Comparison of ENCODE assay signal across 16 mouse cellular contexts in genomic region chr4:81097597-81097996, GRCm38 (mm10).
"Had no signal": no experiment of that assay in that cellular context is flagged by ENCODE, and none has a peak within 500 bp of the region (broad histone marks: within the 10 kb centered on the region; RNA-seq: fewer than 3 reads in every experiment).

No protein-coding gene starts in this region.

- ATAC-seq: midbrain, embryonic 15.5 days had no signal

- H3K27ac ChIP-seq: midbrain, embryonic 10.5 days; midbrain, embryonic 12.5 days; midbrain, embryonic 15.5 days; neural tube, embryonic 12.5 days had no signal

- H3K27me3 ChIP-seq: midbrain, embryonic 12.5 days; midbrain, embryonic 15.5 days; neural tube, embryonic 12.5 days had no signal

- H3K36me3 ChIP-seq: midbrain, embryonic 10.5 days; midbrain, embryonic 12.5 days; midbrain, embryonic 15.5 days; neural tube, embryonic 12.5 days had no signal

- H3K4me2 ChIP-seq: lung, embryonic 14.5 days; midbrain, embryonic 12.5 days; midbrain, embryonic 15.5 days; neural tube, embryonic 12.5 days had no signal

- H3K9me3 ChIP-seq: midbrain, embryonic 10.5 days; midbrain, embryonic 12.5 days; midbrain, embryonic 15.5 days; neural tube, embryonic 12.5 days had no signal

- DNase-seq: lung, adult 18-20 months; lung, embryonic 14.5 days; lung, postnatal 10 days; lung, postnatal 4 days; retina, postnatal 1 day; right cerebral cortex, adult 18-20 months; right cerebral cortex, postnatal 25 days; right cerebral cortex, postnatal 4 days; spleen, adult 18-20 months; thymus, adult 18-20 months; thymus, postnatal 14 days; thymus, postnatal 36 days had no signal

- H3K4me1 ChIP-seq: midbrain, embryonic 10.5 days; midbrain, embryonic 12.5 days; midbrain, embryonic 15.5 days; neural tube, embryonic 12.5 days had no signal

- H3K9ac ChIP-seq: lung, embryonic 14.5 days; midbrain, embryonic 12.5 days; midbrain, embryonic 15.5 days; neural tube, embryonic 12.5 days had no signal

- H3K4me3 ChIP-seq: midbrain, embryonic 10.5 days; midbrain, embryonic 12.5 days; midbrain, embryonic 15.5 days; neural tube, embryonic 12.5 days had no signal
